Mouse (Mus musculus): ENCODE measurements around the gene Cds2.

- TF ChIP-seq GATA1 (IDR thresholded peaks at IDR 0.05; ENCODE audit: borderline replicate concordance, low read length) (no peak), FLI1 (IDR thresholded peaks at IDR 0.05; ENCODE audit: low read length) (no peak)
Observed at GRCm38 (mm10) chr2:132275527-132275926, 12.6 kb downstream of the Cds2 start.
